Mouse (Mus musculus) hindbrain, embryonic 11.5 days (tissue): ENCODE results near the gene Ubr1. TPM values are rescaled to one million over a fixed set of nuclear protein-coding genes. Genes with fewer than 3 reads are reported as not detected.
A peak's percentile ranks its signal among the peaks of the same experiment; 100 is the strongest.

Source experiments
- ATAC-seq: fragments of 200-750 bp; cut with Nextera tagmentation; 2 replicates; pipeline ENCODE4 v1.8.0; 2017; ENCODE audit warnings: mild to moderate bottlenecking, moderate TSS enrichment, moderate library complexity; ENCODE audit not compliant: low FRiP score
- DNase-seq: peaks from one replicate; pipeline ENCODE4 v3.0.0-alpha.2; 2015; ENCODE audit warnings: low spot score
- H3K27ac ChIP-seq: fragments of 300-500 bp; sonication (generic); 2 replicates; pipeline ENCODE4 v1.5.1; 2014; ENCODE audit warnings: mild to moderate bottlenecking, low read depth, low read length
- H3K27me3 ChIP-seq: fragments of 300-500 bp; sonication (generic); 2 replicates; pipeline ENCODE4 v1.6.1; 2014; ENCODE audit warnings: mild to moderate bottlenecking, low read length, moderate library complexity, mixed read lengths; ENCODE audit not compliant: control insufficient read depth, insufficient read depth
- H3K36me3 ChIP-seq: fragments of 300-500 bp; sonication (generic); 2 replicates; pipeline ENCODE4 v1.6.1; 2014; ENCODE audit warnings: mild to moderate bottlenecking, low read length, moderate library complexity, mixed read lengths; ENCODE audit not compliant: control insufficient read depth, insufficient read depth
- H3K4me1 ChIP-seq: fragments of 300-500 bp; sonication (generic); replicated peaks from 2 replicates; pipeline ENCODE4 v1.6.1; 2014; ENCODE audit warnings: low read length, mixed read lengths; ENCODE audit not compliant: control insufficient read depth, insufficient read depth
- H3K4me2 ChIP-seq: fragments of 300-500 bp; sonication (generic); replicated peaks from 2 replicates; pipeline ENCODE4 v1.6.1; 2014; ENCODE audit warnings: mild to moderate bottlenecking, low read depth, low read length
- H3K4me3 ChIP-seq: fragments of 300-500 bp; sonication (generic); 2 replicates; pipeline ENCODE4 v1.5.1; 2014; ENCODE audit warnings: low read depth, low read length
- H3K9ac ChIP-seq: fragments of 300-500 bp; sonication (generic); 2 replicates; pipeline ENCODE4 v1.6.1; 2014; ENCODE audit warnings: low read depth, low read length
- H3K9me3 ChIP-seq: fragments of 300-500 bp; sonication (generic); 2 replicates; pipeline ENCODE4 v1.6.1; 2016; ENCODE audit warnings: low read length; ENCODE audit not compliant: control insufficient read depth
- WGBS: fragments of 180-500 bp; shearing (Covaris S2); extraction: QIAGEN DNeasy Blood & Tissue Kit; methylation state at CpG from one replicate; pipeline ENCODE4 v1.1.7; 2014; 5-methylcytosine and 5-hydroxymethylcytosine counted together
- polyA plus RNA-seq: library from polyadenylated mRNA; unstranded; fragments of >200 nt; fragmentation: Nextera tagmentation; extraction: Ambion mirVana; gene quantifications from 2 replicates; pipeline ENCODE4 v1.2.1, GENCODE M21; 2014

Ubr1 gene
- polyA plus RNA-seq, 1 experiment from 2014 or later = 29.8 TPM

DNA sequence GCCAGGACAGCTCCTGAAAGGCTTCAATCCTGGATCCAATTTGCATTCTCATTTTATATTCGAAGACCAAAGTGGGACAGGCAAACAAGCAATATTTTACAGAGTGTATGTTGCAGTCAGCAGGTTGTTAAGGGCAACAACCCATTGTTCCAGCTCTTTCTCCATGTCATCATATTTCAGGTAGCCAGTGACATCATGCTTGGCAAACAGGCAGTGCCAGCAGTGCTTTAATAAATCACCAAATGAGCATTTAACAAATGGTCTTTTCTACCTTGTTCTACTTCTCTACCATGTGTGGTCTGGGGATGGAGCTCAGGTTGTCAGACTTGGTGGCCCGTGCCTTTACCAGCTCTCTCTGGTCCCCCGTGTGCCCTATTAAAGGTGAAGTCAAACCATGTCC is 112.4 kb downstream of the Ubr1 start:
- Histone ChIP-seq H3K27me3 (no peaks in the 10 kb centered on the region), H3K9me3 (no peaks in the 10 kb centered on the region), H3K4me2 (no peak overlapping the region), H3K9ac (no peak overlapping the region), H3K27ac (no peak overlapping the region), H3K36me3 (peaks cover 3% of the 10 kb centered on the region; the same call in 1 of the 2 replicates), H3K4me3 (no peak overlapping the region), H3K4me1 (no peaks in the 10 kb centered on the region)
- ATAC-seq = no peak
- WGBS = 90% methylated on average over 3 of the region's 3 CpGs
- DNase-seq = no peak

GRCm38 (mm10) chr2:120853151-120853550 is 117.4 kb downstream of the Ubr1 start:
- Histone ChIP-seq H3K4me2 (no peak overlapping the region), H3K27ac (no peak overlapping the region), H3K4me3 (no peak overlapping the region), H3K9me3 (no peaks in the 10 kb centered on the region), H3K9ac (no peak overlapping the region), H3K4me1 (no peaks in the 10 kb centered on the region), H3K36me3 (no peaks in the 10 kb centered on the region), H3K27me3 (no peaks in the 10 kb centered on the region)
- 87% methylated on average over 3 of the region's 3 CpGs for WGBS
- DNase-seq (no peak), ATAC-seq (no peak)

DNA sequence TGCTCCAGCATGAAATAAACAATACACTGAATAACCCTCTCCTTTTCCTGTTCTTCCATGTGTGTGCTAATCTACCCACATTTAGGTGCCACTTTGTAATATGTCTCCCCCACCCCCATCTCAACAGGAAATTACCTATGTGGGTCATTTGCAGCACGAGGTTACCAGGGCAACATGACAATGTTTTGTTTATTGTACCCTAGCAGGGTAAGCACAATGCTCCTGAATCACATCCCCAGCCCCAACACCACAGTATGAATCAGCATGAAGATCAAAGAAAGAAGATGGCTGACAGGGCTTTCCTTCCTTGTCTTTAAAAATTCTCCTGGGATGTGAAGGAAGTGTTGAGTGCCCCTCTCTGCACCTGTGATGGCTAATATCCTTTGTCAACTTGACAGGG is 117.9 kb downstream of the Ubr1 start:
- no peaks in the 10 kb centered on the region for H3K9me3 ChIP-seq
- H3K4me3 ChIP-seq = no peak overlapping the region
- DNase-seq (no peak), ATAC-seq (no peak)
- H3K36me3 ChIP-seq = no peaks in the 10 kb centered on the region
- H3K4me1 ChIP-seq = no peaks in the 10 kb centered on the region; the same call in 1 of the 2 replicates
- no peak overlapping the region for H3K27ac ChIP-seq
- 47% methylated on average over 1 of the region's 1 CpGs for WGBS
- H3K27me3 ChIP-seq = no peaks in the 10 kb centered on the region
- H3K4me2 ChIP-seq = no peak overlapping the region
- H3K9ac ChIP-seq = no peak overlapping the region

DNA sequence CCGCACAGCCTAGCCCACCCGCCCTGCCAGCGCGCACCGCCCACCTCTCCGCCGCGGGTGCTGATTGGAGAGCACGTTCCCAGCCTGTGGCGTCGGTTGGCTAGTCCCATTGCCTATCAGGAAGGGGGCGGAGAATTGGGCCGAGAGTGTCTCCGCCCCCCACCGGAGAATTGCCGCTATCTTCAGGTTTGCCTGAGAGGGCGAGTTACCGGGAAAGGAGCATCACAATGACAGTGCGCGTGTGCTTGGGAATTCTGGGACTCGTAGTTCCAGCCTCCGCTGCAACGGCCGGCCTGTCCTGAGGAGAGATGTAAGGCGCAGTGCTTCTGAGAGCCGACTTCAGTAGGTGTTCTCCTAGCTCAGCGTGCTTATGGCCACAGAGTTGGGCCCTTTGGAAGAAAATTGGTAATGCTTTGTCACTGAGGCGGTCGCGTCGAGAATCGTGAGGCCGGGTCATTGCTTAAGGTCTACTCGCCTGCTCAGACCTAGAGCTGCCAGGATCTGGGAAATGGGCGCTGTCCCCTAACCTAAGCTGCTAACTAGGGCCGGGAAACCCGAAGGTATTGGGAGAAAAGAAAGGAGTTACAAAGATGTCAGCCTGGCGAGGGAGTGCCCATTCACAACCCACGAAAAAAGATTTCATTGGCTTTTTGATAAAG is 120.0 kb downstream of the Ubr1 start, which contains the start of gene Ttbk2:
Ttbk2 (minus strand) TSS at position 181 of the 659 bp plus-strand sequence.
- H3K9me3 ChIP-seq = no peaks in the 10 kb centered on the region
- 1% methylated on average over 38 of the region's 39 CpGs for WGBS
- H3K27ac ChIP-seq = peak within 1 kb of the TSS; percentile 90
- peak; percentile 98 for DNase-seq
- ATAC-seq = peak; percentile 100
- H3K9ac ChIP-seq = peak within 1 kb of the TSS; percentile 83
- no peaks in the 10 kb centered on the region for H3K36me3 ChIP-seq
- peak within 1 kb of the TSS; percentile 51 for H3K4me2 ChIP-seq
- H3K4me1 ChIP-seq = no peaks in the 10 kb centered on the region; the same call in 1 of the 2 replicates
- peak within 1 kb of the TSS; percentile 86 for H3K4me3 ChIP-seq
- H3K27me3 ChIP-seq = no peaks in the 10 kb centered on the region

- no peaks in the 10 kb centered on the region for H3K9me3 ChIP-seq
- WGBS = under 1% methylated on average over 56 of the region's 71 CpGs
- H3K36me3 ChIP-seq = no peaks in the 10 kb centered on the region
Observed at GRCm38 (mm10) chr2:120849449-120850423, 120.8 kb downstream of the Ubr1 start, which contains the start of gene Cdan1. Gene Cdan1, minus strand, starts transcription at chr2:120850128.

DNA sequence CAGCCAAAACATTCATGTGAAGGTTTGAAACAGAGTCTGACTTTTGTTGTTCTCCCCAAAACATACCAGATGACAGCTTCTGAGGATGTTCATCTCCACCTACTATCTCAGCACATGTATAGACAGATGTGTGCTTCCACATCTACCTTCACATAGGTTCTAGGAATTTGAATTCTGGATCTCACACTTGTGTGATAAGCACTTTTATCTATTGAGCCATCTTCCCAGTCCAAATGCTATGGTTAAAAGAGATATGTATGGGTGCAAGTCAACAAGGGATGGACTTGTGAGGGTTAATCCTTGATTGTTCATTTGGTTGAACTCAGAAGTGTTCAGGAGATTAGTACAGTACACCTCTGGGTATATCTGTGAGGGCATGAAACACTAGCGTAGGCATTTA is 125.2 kb downstream of the Ubr1 start:
- WGBS = 100% methylated on average over 1 of the region's 1 CpGs
- Histone ChIP-seq H3K27me3 (no peaks in the 10 kb centered on the region), H3K4me2 (no peak overlapping the region), H3K9ac (no peak overlapping the region), H3K9me3 (no peaks in the 10 kb centered on the region), H3K4me3 (no peak overlapping the region), H3K27ac (no peak overlapping the region), H3K4me1 (no peaks in the 10 kb centered on the region; the same call in 1 of the 2 replicates), H3K36me3 (no peaks in the 10 kb centered on the region)
- ATAC-seq (no peak), DNase-seq (no peak)

More at GRCm38 (mm10) chr2:120849449-120850423, 120.8 kb downstream of the Ubr1 start, which contains the start of gene Cdan1:
- peak; percentile 74 for DNase-seq
- Histone ChIP-seq H3K27ac (peak within 1 kb of the TSS; percentile 90), H3K4me3 (peak within 1 kb of the TSS; percentile 86), H3K4me2 (peak within 1 kb of the TSS; percentile 51), H3K9ac (peak within 1 kb of the TSS; percentile 83), H3K27me3 (no peaks in the 10 kb centered on the region), H3K4me1 (no peaks in the 10 kb centered on the region; the same call in 1 of the 2 replicates)
- ATAC-seq = peak; percentile 80

GRCm38 (mm10) chr2:120843990-120844389 is 126.5 kb downstream of the Ubr1 start:
- Histone ChIP-seq H3K9me3 (no peaks in the 10 kb centered on the region), H3K36me3 (no peaks in the 10 kb centered on the region), H3K27ac (no peak overlapping the region), H3K4me3 (no peak overlapping the region), H3K4me2 (no peak overlapping the region), H3K27me3 (no peaks in the 10 kb centered on the region), H3K9ac (no peak overlapping the region), H3K4me1 (no peaks in the 10 kb centered on the region; the same call in 1 of the 2 replicates)
- ATAC-seq (no peak), DNase-seq (no peak)
- WGBS = 89% methylated on average over 4 of the region's 4 CpGs

- DNase-seq (no peak), ATAC-seq (no peak)
- Histone ChIP-seq H3K4me1 (no peaks in the 10 kb centered on the region), H3K9me3 (no peaks in the 10 kb centered on the region), H3K27me3 (no peaks in the 10 kb centered on the region), H3K4me2 (no peak overlapping the region), H3K36me3 (no peaks in the 10 kb centered on the region), H3K4me3 (no peak overlapping the region), H3K9ac (no peak overlapping the region), H3K27ac (no peak overlapping the region)
- 84% methylated on average over 1 of the region's 1 CpGs for WGBS
Observed at GRCm38 (mm10) chr2:120841211-120841610, 129.3 kb downstream of the Ubr1 start.
